Mouse (Mus musculus) brain, embryonic 18.5 days (tissue): Measurements from ENCODE around the gene Prl3d3.
"Not testable (repeated sequence)": the region's sequence is repeated elsewhere in the genome, so short reads cannot be mapped to it uniquely, and the experiment has no call there.

ENCODE experiments used
- DNase-seq: peaks from one replicate; pipeline ENCODE4 v3.0.0-alpha.2; 2012; ENCODE audit warnings: low read depth, low spot score

The Prl3d3 gene

DNA sequence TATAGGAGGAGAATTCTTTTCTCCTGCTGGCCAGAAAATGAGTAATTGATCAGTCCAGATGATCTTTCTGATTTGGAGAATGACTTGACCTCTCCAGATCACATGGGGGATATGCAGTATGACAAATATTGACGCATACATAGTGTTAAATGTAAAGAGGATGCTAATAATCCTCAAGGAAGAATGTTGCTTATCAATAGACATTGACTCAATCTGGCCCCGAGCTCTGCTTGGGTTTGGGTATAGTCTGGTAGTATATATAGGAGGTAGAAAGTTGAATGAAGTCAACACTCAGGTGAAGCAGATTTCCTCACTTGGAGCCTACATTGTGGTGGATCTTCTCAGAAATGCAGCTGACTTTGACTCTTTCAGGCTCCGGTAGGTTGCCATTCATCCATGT, at the start of gene Prl3d3:
Gene Prl3d3 (plus strand): TSS at position 301 of the 400 bp plus-strand sequence.
- not testable (repeated sequence) for DNase-seq

GRCm38 (mm10) chr13:27121398-27121797, 35.2 kb upstream of the Prl3d3 start, which contains the start of gene Prl3d2:
Prl3d2 (plus strand) TSS chr13:27121698.
- DNase-seq, result not testable (repeated sequence)

GRCm38 (mm10) chr13:27148264-27148663, 8.3 kb upstream of the Prl3d3 start:
- DNase-seq, result no peak

DNA sequence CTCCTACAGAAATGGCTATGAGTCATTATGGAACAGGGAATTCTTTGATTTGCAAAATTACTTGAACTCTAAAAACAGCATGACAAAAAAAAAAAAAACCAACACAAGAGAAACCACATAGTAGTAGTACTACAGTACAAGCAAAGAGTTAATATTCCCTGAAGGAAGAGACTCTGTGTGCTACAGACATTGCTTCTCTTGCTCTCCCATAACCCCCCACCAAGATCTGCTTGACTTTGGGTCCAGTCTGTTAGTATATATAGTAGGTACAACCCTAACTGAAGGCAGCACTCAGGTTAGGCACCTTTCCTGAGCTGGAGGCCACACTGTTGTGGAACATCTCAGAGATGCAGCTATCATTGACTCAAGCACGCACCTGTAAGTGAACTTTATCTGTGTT, 39.8 kb downstream of the Prl3d3 start, which contains the start of gene Prl3c1:
Gene Prl3c1 (plus strand): TSS at position 301 of the 400 bp plus-strand sequence.
- no peak for DNase-seq
